Mouse (Mus musculus) ES-Bruce4 (cell line): ENCODE measurements at regions not wholly inside any gene's neighbourhood (a gene's known extent, or its start where the extent isn't known, plus 50 kb on each side); places are given as distances from the start of the nearest gene placed in this dataset.
A peak's percentile ranks its signal among the peaks of the same experiment; 100 is the strongest.

Source experiments
- CTCF ChIP-seq: IDR thresholded peaks from one replicate; pipeline ENCODE4 v1.8.1; 2011; ENCODE audit warnings: low read depth, low read length
- EP300 ChIP-seq: IDR thresholded peaks from 2 replicates; pipeline ENCODE4 v1.6.1; 2011; ENCODE audit warnings: low read depth, low read length; ENCODE audit not compliant: insufficient read depth
- POLR2A ChIP-seq: IDR thresholded peaks from one replicate; pipeline ENCODE4 v1.8.1; 2011; ENCODE audit warnings: low read length; ENCODE audit not compliant: insufficient read depth

- TF ChIP-seq POLR2A (no peak), EP300 (no peak), CTCF (peak; percentile 47)
Observed at GRCm38 (mm10) chr2:19715564-19716238, 58.1 kb downstream of the Otud1 start.
